Mouse (Mus musculus) left cerebral cortex, adult 18-20 months (tissue): Measurements from ENCODE around the gene Ncr1. TPM values are rescaled to one million over a fixed set of nuclear protein-coding genes. Genes with fewer than 3 reads are reported as not detected.
"Not testable (repeated sequence)": the region's sequence is repeated elsewhere in the genome, so short reads cannot be mapped to it uniquely, and the experiment has no call there.

Source experiments
- DNase-seq, 2 experiments: peaks; one replicate each; pipeline ENCODE4 v3.0.0; 2021 to 2022; ENCODE audit warnings: low spot score in 2 of 2, mixed read lengths in 1 of 2
- long read RNA-seq, 2 experiments: library from polyadenylated mRNA; stranded (forward); transcript quantifications; one replicate each; pipeline ENCODE4 v2.0.0; 2021
- microRNA-seq, 2 experiments: library from miRNA; unstranded; fragments of <30 nt; microRNA quantifications; one replicate each; pipeline ENCODE4 v1.2.0; 2021
- total RNA-seq, 2 experiments: library from RNA; stranded (reverse); gene quantifications; 2 replicates each; pipeline ENCODE4 v1.2.3; 2021

Gene Ncr1
- total RNA-seq: not detected
- long read RNA-seq, experiment 1: 0 reads
- long read RNA-seq, experiment 2: 0 reads

DNA sequence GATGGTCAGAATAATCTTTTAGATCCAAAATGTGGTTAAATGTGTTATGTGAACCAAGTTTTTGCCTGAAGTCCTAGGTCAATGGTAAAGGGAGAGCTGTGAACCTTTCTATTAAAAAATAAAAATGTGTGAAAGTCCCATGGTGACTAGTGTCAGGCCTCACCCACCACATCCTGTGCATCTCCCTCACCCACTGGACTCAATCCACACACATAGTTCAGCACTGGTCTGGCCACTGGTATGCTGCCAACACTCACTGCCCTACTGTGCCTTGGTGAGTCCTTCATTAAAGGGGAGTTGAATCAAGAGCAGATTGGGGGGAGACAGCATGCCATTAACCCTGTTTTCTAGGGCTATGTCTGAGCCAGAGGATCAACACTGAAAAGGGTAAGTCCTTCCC, at the start of gene Ncr1:
TSS of gene Ncr1 (plus strand) at position 216 of the 400 bp plus-strand sequence.
- no peak for DNase-seq

DNA sequence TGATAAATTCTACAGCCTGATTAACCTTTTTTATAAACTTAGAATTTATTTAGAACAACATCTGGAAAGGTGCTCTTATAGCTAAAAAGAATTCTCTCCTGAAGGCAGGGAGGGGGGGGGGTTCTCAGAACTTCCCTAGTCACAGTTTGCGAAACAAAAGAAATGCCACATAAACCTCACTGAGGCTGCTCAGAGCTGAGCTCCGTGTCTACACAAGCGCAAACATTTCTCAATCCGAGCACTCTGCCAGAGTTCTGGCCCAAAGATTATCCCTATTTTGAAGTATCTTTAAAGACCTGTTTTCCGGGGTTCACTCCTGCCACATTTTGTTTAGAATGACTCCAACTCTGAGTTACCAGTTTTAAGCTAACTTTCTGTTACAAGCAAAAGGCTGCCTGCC, 44.9 kb upstream of the Ncr1 start:
- DNase-seq: no peak

DNA sequence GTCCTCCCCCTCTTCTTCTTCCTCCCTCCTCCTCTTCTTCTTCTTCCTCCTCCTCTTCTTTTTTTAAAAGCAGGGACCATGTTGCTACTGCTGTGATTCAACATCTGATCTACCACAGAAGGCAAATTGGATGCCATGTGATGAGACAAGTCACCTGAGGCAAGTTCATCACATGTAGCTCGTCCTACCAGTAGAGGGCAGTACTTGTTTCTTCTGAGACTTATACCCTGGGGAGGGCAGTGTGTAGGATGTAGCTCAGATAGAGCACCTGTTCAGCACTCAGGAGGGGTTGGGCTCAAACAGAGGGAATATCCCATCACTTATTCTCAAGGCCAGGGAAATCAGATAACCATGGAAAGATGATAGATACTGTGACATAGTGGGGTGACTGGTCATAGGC, 40.3 kb upstream of the Ncr1 start:
- DNase-seq: no peak

DNA sequence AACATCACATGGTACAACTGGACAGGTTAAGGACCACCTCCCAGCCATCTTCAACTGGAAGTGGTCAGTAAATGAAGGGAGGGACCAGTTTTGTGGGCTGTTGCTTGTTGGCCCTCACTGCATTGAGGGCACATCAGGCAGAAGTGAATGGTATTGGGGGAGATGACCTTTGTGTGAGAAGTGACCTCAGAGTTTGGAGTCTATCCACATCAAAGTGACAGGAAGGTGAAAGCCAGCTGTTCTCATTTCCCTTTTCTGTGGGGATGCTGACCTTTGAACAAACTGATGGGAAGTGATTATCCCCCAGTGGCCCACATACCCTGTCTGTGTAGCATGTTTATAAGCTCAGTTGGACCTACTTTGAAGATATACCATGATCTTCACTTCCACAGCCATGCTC, 37.4 kb upstream of the Ncr1 start:
- no peak for DNase-seq

DNA sequence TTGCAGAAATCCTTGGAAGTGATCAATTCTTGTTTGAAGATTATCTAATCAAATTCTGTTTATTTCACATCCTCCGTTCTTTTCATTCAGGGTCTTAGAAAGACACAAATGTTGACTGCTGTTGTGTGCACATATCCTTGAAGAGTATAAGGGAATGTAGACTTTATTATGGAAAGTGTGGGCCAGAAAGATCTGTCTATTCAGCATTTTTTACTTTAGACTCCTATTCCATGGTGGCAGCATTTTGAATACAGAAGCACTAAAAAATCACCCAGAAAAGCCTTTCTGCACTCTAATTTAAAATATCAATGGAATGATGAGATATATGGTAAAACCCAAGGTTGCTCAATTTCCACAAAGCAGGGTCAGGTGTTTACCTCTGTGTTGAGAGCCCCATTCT, 34.1 kb upstream of the Ncr1 start:
- DNase-seq: no peak

DNA sequence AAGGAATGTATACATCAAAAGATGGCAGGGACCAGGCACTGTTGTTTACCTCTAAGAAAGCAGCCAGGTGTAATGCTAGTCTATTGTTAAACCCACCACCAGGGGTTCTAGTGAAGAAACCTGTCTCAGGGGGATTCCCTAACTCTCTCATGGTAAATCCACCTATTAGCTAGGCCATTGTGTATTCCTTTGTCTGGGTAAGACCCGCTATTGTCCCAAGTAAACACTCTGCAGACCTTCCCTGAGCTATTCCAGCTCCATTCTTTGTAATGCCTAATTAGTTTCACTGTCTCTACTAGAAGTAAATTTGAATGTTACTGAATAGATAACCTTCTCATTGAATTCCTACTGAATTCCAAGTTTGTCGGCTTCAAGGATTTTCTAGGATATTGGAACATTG, 24.4 kb upstream of the Ncr1 start:
- DNase-seq: not testable (repeated sequence)

DNA sequence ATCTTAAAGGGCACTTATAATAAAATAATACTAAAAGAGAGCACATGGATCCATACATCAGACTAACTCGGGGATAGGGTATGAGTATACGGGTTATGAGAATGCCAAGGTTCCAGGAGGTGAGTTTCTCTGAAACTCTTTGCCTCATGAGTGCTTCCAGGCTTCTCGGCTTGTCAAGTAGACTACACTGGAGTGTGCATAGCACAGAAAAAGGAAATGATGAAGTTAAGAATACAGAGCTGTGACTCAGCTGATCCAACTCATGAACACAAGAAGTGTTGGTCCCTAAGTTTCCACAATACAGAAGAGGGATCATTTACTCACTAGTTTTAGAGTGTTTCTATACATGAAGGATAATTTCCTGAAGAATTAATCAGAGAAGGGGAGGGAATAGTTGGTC, 24.0 kb upstream of the Ncr1 start:
- not testable (repeated sequence) for DNase-seq

DNA sequence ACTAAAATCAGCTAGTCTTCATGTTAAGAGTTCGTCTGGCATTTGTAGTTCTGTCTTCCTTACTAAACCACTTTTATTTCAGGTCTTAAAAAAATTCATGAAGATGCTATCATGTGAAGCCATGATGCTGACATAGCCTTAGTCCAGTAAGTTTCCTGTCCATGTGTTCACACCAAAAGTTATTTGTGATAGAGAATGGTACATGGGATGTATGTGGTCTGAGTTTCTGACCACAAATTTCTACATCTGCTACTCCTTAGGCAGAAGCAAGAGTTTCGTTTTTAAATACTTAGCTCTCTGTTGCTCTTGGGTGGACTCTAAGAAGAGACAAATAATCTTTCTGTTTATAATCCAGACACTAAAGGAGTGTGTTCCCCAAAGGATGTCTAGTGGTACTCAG, 14.2 kb upstream of the Ncr1 start:
- DNase-seq: no peak

DNA sequence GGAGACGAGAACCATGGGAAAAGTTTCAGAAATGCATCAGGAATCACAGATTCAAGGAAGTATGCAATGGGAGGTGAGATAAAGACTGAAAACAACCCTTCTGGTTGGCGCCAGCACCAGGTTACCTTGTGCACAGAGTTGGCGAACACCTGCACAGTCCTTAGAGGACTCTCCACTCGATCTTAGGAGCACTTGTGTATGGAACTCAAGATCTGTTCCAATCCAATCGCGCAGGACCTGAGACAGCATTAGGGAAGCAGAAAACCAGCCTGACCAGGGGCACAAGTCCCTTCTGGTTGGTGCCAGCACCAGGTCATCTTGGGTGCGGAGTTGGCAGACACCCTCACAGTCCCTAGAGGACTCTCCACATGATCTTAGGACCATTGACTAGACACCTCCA, 36.0 kb downstream of the Ncr1 start:
- no peak for DNase-seq

Small RNA genes lying within 50 kb of the gene (microRNA-seq; reads per million reads assigned to microRNA genes)
- gene Gm24752 (0 reads per million in 2 experiments), gene Gm25349 (0 reads per million in 2 experiments)

Other genes with a start within 250 kb of the Ncr1 start
- gene Ttyh1, start 218.3 kb upstream of the Ncr1 start, total RNA-seq: 100 to 1,000 TPM; 597 TPM
- gene Leng8, start 200.7 kb upstream of the Ncr1 start, total RNA-seq: 100 to 1,000 TPM; 125 to 149 TPM
- gene Leng9, start 187.3 kb upstream of the Ncr1 start, total RNA-seq: 1 to 10 TPM; 6.0 to 6.9 TPM
- 1 to 10 TPM; 3.6 to 4.1 TPM for gene Cdc42ep5, start 172.9 kb upstream of the Ncr1 start, total RNA-seq
- gene Lilra5, start 100.0 kb upstream of the Ncr1 start, total RNA-seq: under 1 TPM in 1 of 2 experiments, not detected in 1; 0.16 TPM
- gene Gp6, start 60.0 kb downstream of the Ncr1 start, total RNA-seq: not detected
- gene Rdh13, start 107.9 kb downstream of the Ncr1 start, total RNA-seq: 10 to 100 TPM; 25.3 to 28.1 TPM
- 1 to 10 TPM; 4.7 to 7.9 TPM for gene Eps8l1, start 123.0 kb downstream of the Ncr1 start, total RNA-seq
- 100 to 1,000 TPM; 154 TPM for gene Ppp1r12c, start 164.0 kb downstream of the Ncr1 start, total RNA-seq
- 10 to 100 TPM in 1 of 2 experiments, 1 to 10 TPM in 1; 7.6 to 11.7 TPM for gene Tnnt1, start 178.7 kb downstream of the Ncr1 start, total RNA-seq
- 1 to 10 TPM in 1 of 2 experiments, under 1 TPM in 1; 0.88 to 1.3 TPM for gene Tnni3, start 186.5 kb downstream of the Ncr1 start, total RNA-seq
- under 1 TPM; 0.23 to 0.37 TPM for gene Dnaaf3, start 194.7 kb downstream of the Ncr1 start, total RNA-seq
- gene Syt5, start 209.8 kb downstream of the Ncr1 start, total RNA-seq: 100 to 1,000 TPM; 281 to 299 TPM